Mouse (Mus musculus): Measurements from ENCODE around the gene Tmem165.

- TF ChIP-seq CTCF (IDR thresholded peaks at IDR 0.05; ENCODE audit: control insufficient read depth, insufficient read depth, insufficient read length), result no peak
- TF ChIP-seq MYOG (IDR thresholded peaks at IDR 0.05; ENCODE audit: control insufficient read depth, extremely low read depth, insufficient read length), result no peak
- no peak for TF ChIP-seq FOSL1 (IDR thresholded peaks at IDR 0.05; ENCODE audit: insufficient read depth, low read length, poor library complexity, severe bottlenecking)
- no peak for TF ChIP-seq USF1 (IDR thresholded peaks at IDR 0.05; ENCODE audit: low read depth)
- TF ChIP-seq MAX (IDR thresholded peaks at IDR 0.05), result no peak
- TF ChIP-seq MYOD1 (IDR thresholded peaks at IDR 0.05; ENCODE audit: control insufficient read depth, insufficient read length, low read depth), result no peak
- TF ChIP-seq CEBPB (IDR thresholded peaks at IDR 0.05; ENCODE audit: low read depth), result no peak
These were observed 45.2 kb upstream of the Tmem165 start for GRCm38 (mm10) chr5:76138512-76138911.
